Mouse (Mus musculus) forebrain, embryonic 16.5 days (tissue): ENCODE measurements at regions not wholly inside any gene's neighbourhood (a gene's known extent, or its start where the extent isn't known, plus 50 kb on each side); places are given as distances from the start of the nearest gene placed in this dataset.
"Not testable (repeated sequence)": the region's sequence is repeated elsewhere in the genome, so short reads cannot be mapped to it uniquely, and the experiment has no call there.

ENCODE experiments used
- ATAC-seq: fragments of 200-750 bp; cut with Nextera tagmentation; 2 replicates; pipeline ENCODE4 v1.8.0; 2017; ENCODE audit warnings: mild to moderate bottlenecking, moderate library complexity
- H3K27ac ChIP-seq: fragments of 300-500 bp; sonication (generic); 2 replicates; pipeline ENCODE4 v1.5.1; 2014; ENCODE audit warnings: low read length, control low read depth
- H3K27me3 ChIP-seq: fragments of 300-500 bp; sonication (generic); replicated peaks from 2 replicates; pipeline ENCODE4 v1.6.1; 2014; ENCODE audit warnings: low read length; ENCODE audit not compliant: control insufficient read depth, insufficient read depth
- H3K36me3 ChIP-seq: fragments of 300-500 bp; sonication (generic); 2 replicates; pipeline ENCODE4 v1.6.1; 2014; ENCODE audit not compliant: control insufficient read depth, insufficient read depth
- H3K4me1 ChIP-seq: fragments of 300-500 bp; sonication (generic); replicated peaks from 2 replicates; pipeline ENCODE4 v1.6.1; 2014; ENCODE audit warnings: low read length; ENCODE audit not compliant: control insufficient read depth, insufficient read depth
- H3K4me2 ChIP-seq: fragments of 300-500 bp; sonication (generic); 2 replicates; pipeline ENCODE4 v1.6.1; 2014; ENCODE audit warnings: mild to moderate bottlenecking, low read length, control low read depth
- H3K4me3 ChIP-seq: fragments of 300-500 bp; sonication (generic); replicated peaks from 2 replicates; pipeline ENCODE4 v1.5.1; 2014; ENCODE audit warnings: mild to moderate bottlenecking, low read length, control low read depth
- H3K9ac ChIP-seq: fragments of 300-500 bp; sonication (generic); replicated peaks from 2 replicates; pipeline ENCODE4 v1.6.1; 2014; ENCODE audit warnings: low read depth, low read length, control low read depth
- H3K9me3 ChIP-seq: fragments of 300-500 bp; sonication (generic); 2 replicates; pipeline ENCODE4 v1.6.1; 2016; ENCODE audit warnings: low read length; ENCODE audit not compliant: control insufficient read depth
- WGBS: fragments of 180-500 bp; shearing (Covaris S2); extraction: QIAGEN DNeasy Blood & Tissue Kit; methylation state at CpG from one replicate; pipeline ENCODE4 v1.1.7; 2014; 5-methylcytosine and 5-hydroxymethylcytosine counted together

- Histone ChIP-seq H3K4me2 (no peak overlapping the region), H3K27me3 (no peaks in the 10 kb centered on the region), H3K27ac (no peak overlapping the region), H3K4me1 (no peaks in the 10 kb centered on the region), H3K9me3 (no peaks in the 10 kb centered on the region), H3K36me3 (no peaks in the 10 kb centered on the region), H3K9ac (no peak overlapping the region), H3K4me3 (no peak overlapping the region)
- no peak for ATAC-seq
- 93% methylated on average over 3 of the region's 3 CpGs for WGBS
Measured at GRCm38 (mm10) chr6:7313496-7313895, 241.2 kb upstream of the Tac1 start.

DNA sequence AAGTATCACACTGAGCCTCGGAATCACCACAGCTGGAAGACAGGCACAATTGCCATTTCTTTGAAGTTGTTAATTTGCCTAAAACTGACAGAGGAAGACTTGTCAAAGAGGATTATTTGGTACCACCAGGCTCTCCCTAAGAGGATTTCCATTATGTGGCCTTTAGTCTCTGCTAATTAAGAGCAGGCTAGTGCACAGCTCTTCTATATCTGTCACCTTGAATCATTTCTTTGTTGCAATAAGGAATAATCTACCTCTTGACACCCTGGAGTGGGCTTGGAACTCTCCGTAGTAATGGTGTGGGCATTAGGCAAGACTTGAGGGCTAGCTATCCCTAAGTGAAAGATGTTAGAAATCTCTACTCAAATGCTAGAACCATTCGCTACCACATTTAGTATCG is 227.7 kb upstream of the Tac1 start:
- H3K4me1 ChIP-seq: no peaks in the 10 kb centered on the region
- no peak overlapping the region for H3K4me2 ChIP-seq
- no peaks in the 10 kb centered on the region for H3K9me3 ChIP-seq
- H3K27ac ChIP-seq: no peak overlapping the region
- no peaks in the 10 kb centered on the region for H3K27me3 ChIP-seq
- no peak overlapping the region for H3K4me3 ChIP-seq
- H3K9ac ChIP-seq: no peak overlapping the region
- no peak for ATAC-seq
- H3K36me3 ChIP-seq: no peaks in the 10 kb centered on the region
- 26% methylated on average over 4 of the region's 4 CpGs for WGBS

GRCm38 (mm10) chr6:7356634-7357033 is 198.0 kb upstream of the Tac1 start:
- Histone ChIP-seq H3K4me1 (no peaks in the 10 kb centered on the region), H3K4me2 (no peak overlapping the region), H3K27me3 (no peaks in the 10 kb centered on the region), H3K9me3 (no peaks in the 10 kb centered on the region), H3K4me3 (no peak overlapping the region), H3K9ac (no peak overlapping the region), H3K27ac (no peak overlapping the region), H3K36me3 (no peaks in the 10 kb centered on the region)
- 53% methylated on average over 2 of the region's 2 CpGs for WGBS
- ATAC-seq: no peak

- Histone ChIP-seq H3K4me3 (no peak overlapping the region), H3K27me3 (no peaks in the 10 kb centered on the region), H3K4me2 (no peak overlapping the region), H3K9ac (no peak overlapping the region), H3K9me3 (no peaks in the 10 kb centered on the region), H3K36me3 (no peaks in the 10 kb centered on the region), H3K27ac (no peak overlapping the region), H3K4me1 (no peaks in the 10 kb centered on the region)
- 68% methylated on average over 1 of the region's 1 CpGs for WGBS
- ATAC-seq: no peak; the same call in 1 of the 2 replicates
Measured at GRCm38 (mm10) chr6:7367166-7367565, 187.5 kb upstream of the Tac1 start.

DNA sequence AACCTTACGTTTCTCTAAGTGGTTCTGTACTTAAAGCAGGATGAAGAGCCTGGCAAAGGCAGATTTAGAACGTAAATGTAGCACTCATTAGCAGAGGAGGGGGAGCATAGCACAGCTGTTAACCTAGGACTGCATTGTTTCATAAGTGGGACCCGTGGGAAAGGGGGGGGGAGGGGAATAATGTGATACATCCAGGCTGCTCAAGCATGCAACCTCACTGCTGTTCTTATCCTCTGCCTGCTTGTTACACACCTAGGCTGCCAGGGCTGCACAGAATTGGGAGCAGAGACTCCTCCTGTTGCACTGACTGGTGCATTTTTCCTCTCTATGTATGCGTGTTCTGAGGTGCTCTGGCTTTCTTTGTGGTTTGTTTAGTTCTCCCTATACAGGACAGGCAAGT is 180.1 kb upstream of the Tac1 start:
- Histone ChIP-seq H3K27me3 (no peaks in the 10 kb centered on the region), H3K27ac (no peak overlapping the region), H3K4me2 (no peak overlapping the region), H3K9ac (no peak overlapping the region), H3K4me1 (no peaks in the 10 kb centered on the region), H3K9me3 (no peaks in the 10 kb centered on the region), H3K4me3 (no peak overlapping the region), H3K36me3 (no peaks in the 10 kb centered on the region)
- ATAC-seq: peak; percentile 55
- 21% methylated on average over 4 of the region's 4 CpGs for WGBS

DNA sequence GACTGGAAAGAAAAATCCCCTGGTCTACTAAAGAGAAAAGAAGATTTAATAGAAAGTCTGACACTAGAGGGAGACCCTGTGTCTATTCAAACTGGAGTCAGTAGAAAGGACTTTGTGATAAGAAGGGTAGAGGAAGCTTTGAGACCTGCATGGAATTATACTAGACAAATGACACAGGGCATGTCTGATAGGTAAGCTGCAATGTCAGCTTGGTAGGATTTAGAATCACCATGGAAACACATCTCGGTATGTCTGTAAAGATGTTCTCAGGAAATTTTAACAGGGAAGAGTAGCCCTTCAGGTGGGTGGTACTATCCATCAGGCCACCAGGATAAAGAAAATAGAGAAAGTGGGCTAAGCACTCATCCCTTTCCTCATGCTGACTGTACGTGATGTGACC is 178.8 kb upstream of the Tac1 start:
- Histone ChIP-seq H3K4me3 (no peak overlapping the region), H3K4me1 (no peaks in the 10 kb centered on the region), H3K9me3 (no peaks in the 10 kb centered on the region), H3K27me3 (no peaks in the 10 kb centered on the region), H3K4me2 (no peak overlapping the region), H3K36me3 (no peaks in the 10 kb centered on the region), H3K9ac (no peak overlapping the region), H3K27ac (no peak overlapping the region)
- no peak for ATAC-seq
- 80% methylated on average over 2 of the region's 2 CpGs for WGBS

- no peak overlapping the region for H3K27ac ChIP-seq
- no peak overlapping the region for H3K4me2 ChIP-seq
- 35% methylated on average over 5 of the region's 5 CpGs for WGBS
- ATAC-seq: no peak
- no peaks in the 10 kb centered on the region for H3K27me3 ChIP-seq
- H3K4me1 ChIP-seq: no peaks in the 10 kb centered on the region
- no peak overlapping the region for H3K4me3 ChIP-seq
- no peaks in the 10 kb centered on the region for H3K36me3 ChIP-seq
- H3K9ac ChIP-seq: no peak overlapping the region
- no peaks in the 10 kb centered on the region for H3K9me3 ChIP-seq
Measured at GRCm38 (mm10) chr6:7378651-7379050, 176.0 kb upstream of the Tac1 start.

GRCm38 (mm10) chr6:7424731-7425130 is 129.9 kb upstream of the Tac1 start:
- H3K4me2 ChIP-seq: no peak overlapping the region
- 39% methylated on average over 2 of the region's 2 CpGs for WGBS

GRCm38 (mm10) chr6:7441725-7442124 is 113.0 kb upstream of the Tac1 start:
- no peaks in the 10 kb centered on the region for H3K27me3 ChIP-seq
- no peak overlapping the region for H3K9ac ChIP-seq
- no peaks in the 10 kb centered on the region for H3K4me1 ChIP-seq
- H3K4me2 ChIP-seq: no peak overlapping the region
- no peaks in the 10 kb centered on the region for H3K9me3 ChIP-seq
- H3K36me3 ChIP-seq: no peaks in the 10 kb centered on the region
- no peak for ATAC-seq
- 44% methylated on average over 3 of the region's 3 CpGs for WGBS
- no peak overlapping the region for H3K4me3 ChIP-seq
- no peak overlapping the region for H3K27ac ChIP-seq

More at GRCm38 (mm10) chr6:7424731-7425130, 129.9 kb upstream of the Tac1 start:
- H3K4me3 ChIP-seq: no peak overlapping the region
- no peaks in the 10 kb centered on the region for H3K9me3 ChIP-seq
- no peak overlapping the region for H3K27ac ChIP-seq
- no peaks in the 10 kb centered on the region for H3K4me1 ChIP-seq
- no peaks in the 10 kb centered on the region for H3K36me3 ChIP-seq
- no peak overlapping the region for H3K9ac ChIP-seq
- no peaks in the 10 kb centered on the region for H3K27me3 ChIP-seq
- no peak for ATAC-seq

DNA sequence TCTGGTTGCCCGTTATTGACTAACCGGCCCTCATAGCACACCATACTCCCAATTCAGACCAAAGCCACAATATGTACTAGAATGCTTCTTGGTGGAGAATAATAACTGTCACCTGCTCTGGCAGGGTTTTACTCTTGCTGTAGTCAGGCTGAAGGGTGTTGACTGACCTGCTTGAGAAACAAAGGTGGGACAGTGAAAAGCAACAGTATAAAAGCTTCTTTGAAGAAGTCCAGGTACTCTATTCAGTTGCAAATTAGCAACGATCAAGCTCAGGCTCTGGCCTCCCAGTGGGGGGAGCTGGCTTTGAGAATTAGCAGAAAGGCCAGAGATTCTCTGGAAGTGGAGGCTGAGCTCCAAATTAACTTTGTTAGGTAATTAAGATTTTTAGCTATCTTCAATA is 112.4 kb upstream of the Tac1 start:
- H3K36me3 ChIP-seq, ATAC-seq, H3K4me1 ChIP-seq, H3K9ac ChIP-seq, H3K4me3 ChIP-seq, H3K4me2 ChIP-seq, H3K9me3 ChIP-seq, H3K27ac ChIP-seq, H3K27me3 ChIP-seq: not testable (repeated sequence)
- 34% methylated on average over 3 of the region's 3 CpGs for WGBS
